Mouse (Mus musculus) liver, adult 2 months (tissue): ENCODE data around the gene Wdtc1. TPM values are rescaled to one million over a fixed set of nuclear protein-coding genes. Genes with fewer than 3 reads are reported as not detected.

Source experiments
- DNase-seq: peaks from one replicate; pipeline ENCODE4 v3.0.0-alpha.2; 2011; ENCODE audit warnings: low read depth, low spot score; ENCODE audit errors: extremely low read depth
- H3K27ac ChIP-seq: fragments of 200-500 bp; replicated peaks from 2 replicates; pipeline ENCODE4 v1.5.1; 2012; ENCODE audit warnings: low read depth, mild to moderate bottlenecking, control low read depth, inconsistent platforms, low read length; ENCODE audit not compliant: insufficient read depth
- H3K27me3 ChIP-seq: fragments of 200-500 bp; 2 replicates; pipeline ENCODE4 v1.6.1; 2012; ENCODE audit warnings: mild to moderate bottlenecking, moderate library complexity, low read length, inconsistent platforms; ENCODE audit not compliant: control insufficient read depth, insufficient read depth
- H3K36me3 ChIP-seq: fragments of 200-500 bp; 2 replicates; pipeline ENCODE4 v1.6.1; 2012; ENCODE audit warnings: low read length, inconsistent platforms; ENCODE audit not compliant: control insufficient read depth, insufficient read depth
- H3K4me1 ChIP-seq: fragments of 200-500 bp; 2 replicates; pipeline ENCODE4 v1.6.1; 2011; ENCODE audit warnings: low read length; ENCODE audit not compliant: control insufficient read depth, insufficient read depth
- H3K4me3 ChIP-seq: fragments of 200-500 bp; 2 replicates; pipeline ENCODE4 v1.5.1; 2011; ENCODE audit warnings: low read depth, mild to moderate bottlenecking, control low read depth, low read length, moderate library complexity; ENCODE audit not compliant: insufficient read depth
- H3K79me2 ChIP-seq: fragments of 200-500 bp; 2 replicates; pipeline ENCODE4 v1.6.1; 2012; ENCODE audit warnings: inconsistent platforms, mild to moderate bottlenecking, low read length, moderate library complexity; ENCODE audit not compliant: control insufficient read depth, insufficient read depth
- H3K9ac ChIP-seq: fragments of 200-500 bp; 2 replicates; pipeline ENCODE4 v1.6.1; 2012; ENCODE audit warnings: low read depth, mild to moderate bottlenecking, control low read depth, inconsistent platforms, low read length
- CTCF ChIP-seq: fragments of 200-500 bp; IDR thresholded peaks from 2 replicates; pipeline ENCODE4 v1.5.1; 2011; ENCODE audit warnings: low read depth, low read length, control low read depth
- POLR2A ChIP-seq: fragments of 200-500 bp; IDR thresholded peaks from 2 replicates; pipeline ENCODE4 v1.6.1; 2011; ENCODE audit warnings: low read length, control low read depth; ENCODE audit not compliant: insufficient read depth; ENCODE audit errors: extremely low read depth
- WGBS: fragments of 180-500 bp; shearing (Covaris S2); methylation state at CpG from one replicate; pipeline ENCODE4 v1.1.7; 2018; 5-methylcytosine and 5-hydroxymethylcytosine counted together
- polyA plus RNA-seq: library from polyadenylated mRNA; depleted of rRNA; stranded (reverse); fragments of >200 nt; gene quantifications from 2 replicates; pipeline ENCODE4 v1.2.3, GENCODE M21; 2012
- total RNA-seq: library from RNA; depleted of rRNA; stranded (reverse); fragments of >200 nt; gene quantifications from 2 replicates; pipeline ENCODE4 v1.2.3, GENCODE M21; 2014

Wdtc1 gene
- total and polyA plus RNA-seq, 2 experiments, result 20.6 to 83.3 TPM

- TF ChIP-seq POLR2A (no peak), CTCF (no peak)
- no peaks in the 10 kb centered on the region for H3K36me3 ChIP-seq
- peaks cover 5% of the 10 kb centered on the region; the same call in 1 of the 2 replicates for H3K4me1 ChIP-seq
- no peak overlapping the region for H3K4me3 ChIP-seq
- no peak overlapping the region for H3K27ac ChIP-seq
- H3K79me2 ChIP-seq, result no peaks in the 10 kb centered on the region
- no peak overlapping the region for H3K9ac ChIP-seq
- no peaks in the 10 kb centered on the region for H3K27me3 ChIP-seq
- 73% methylated on average over 3 of the region's 3 CpGs for WGBS
- DNase-seq, result no peak
Measured at GRCm38 (mm10) chr4:133285299-133285698, 68.0 kb downstream of the Wdtc1 start.

GRCm38 (mm10) chr4:133282656-133283055, 70.6 kb downstream of the Wdtc1 start:
- H3K79me2 ChIP-seq, result no peaks in the 10 kb centered on the region
- H3K36me3 ChIP-seq, result no peaks in the 10 kb centered on the region
- H3K27ac ChIP-seq, result no peak overlapping the region
- DNase-seq, result no peak
- H3K9ac ChIP-seq, result no peak overlapping the region
- no peaks in the 10 kb centered on the region for H3K27me3 ChIP-seq
- H3K4me3 ChIP-seq, result no peak overlapping the region
- H3K4me1 ChIP-seq, result peaks cover 5% of the 10 kb centered on the region; the same call in 1 of the 2 replicates
- 66% methylated on average over 4 of the region's 4 CpGs for whole genome bisulfite sequencing
- TF ChIP-seq POLR2A, result no peak
- TF ChIP-seq CTCF, result no peak

- Histone ChIP-seq H3K27me3 (no peaks in the 10 kb centered on the region), H3K79me2 (peaks cover 4% of the 10 kb centered on the region; the same call in 1 of the 2 replicates), H3K9ac (no peak overlapping the region), H3K36me3 (no peaks in the 10 kb centered on the region), H3K27ac (no peak overlapping the region), H3K4me3 (no peak overlapping the region), H3K4me1 (peaks cover 5% of the 10 kb centered on the region; the same call in 1 of the 2 replicates)
- DNase-seq, result no peak
- no peak for TF ChIP-seq CTCF
- TF ChIP-seq POLR2A, result no peak
- 72% methylated on average over 5 of the region's 5 CpGs for WGBS
Measured at GRCm38 (mm10) chr4:133281951-133282481, 71.3 kb downstream of the Wdtc1 start.

DNA sequence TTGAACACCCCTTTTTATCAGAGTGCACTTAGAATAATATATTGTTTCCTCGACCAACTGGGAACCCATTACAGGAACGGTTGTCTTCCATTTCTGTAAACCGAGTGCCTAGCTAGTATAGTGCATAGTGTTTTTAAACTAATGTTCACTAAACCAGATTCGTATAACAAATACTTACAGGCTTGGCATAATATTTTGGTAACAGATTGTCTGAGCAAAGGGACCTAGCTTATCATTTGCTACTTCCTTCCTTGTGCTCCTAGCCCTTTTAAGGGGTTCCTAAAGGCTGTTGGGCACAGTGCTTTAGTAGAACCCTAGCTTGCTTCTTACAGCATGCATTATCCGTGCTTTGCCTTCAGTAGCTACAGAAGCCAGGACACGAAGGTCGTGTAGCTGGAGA, 71.8 kb downstream of the Wdtc1 start:
- peaks cover 8% of the 10 kb centered on the region; the same call in 1 of the 2 replicates for H3K4me1 ChIP-seq
- 62% methylated on average over 7 of the region's 7 CpGs for WGBS

DNA sequence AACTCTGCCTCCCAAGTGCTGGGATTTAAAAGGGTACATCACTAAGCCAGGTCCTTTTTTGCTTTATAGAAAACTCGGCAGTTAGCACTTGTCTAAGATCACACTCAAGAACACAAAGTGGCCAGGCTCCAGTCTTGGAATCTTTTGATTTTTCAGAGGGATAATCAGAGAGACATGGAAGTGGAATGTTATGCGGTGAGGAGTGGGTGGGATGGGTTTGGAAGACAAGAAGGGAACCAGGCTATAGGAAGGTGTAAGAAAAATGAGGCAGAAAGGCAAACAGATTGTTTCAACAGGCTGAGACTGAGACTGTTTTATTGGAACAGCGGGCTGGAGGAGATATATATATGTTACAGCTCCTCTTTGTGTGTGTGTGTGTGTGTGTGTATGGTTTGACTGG, 74.8 kb downstream of the Wdtc1 start:
- DNase-seq, result no peak
- H3K79me2 ChIP-seq, result peaks cover 31% of the 10 kb centered on the region; the same call in 1 of the 2 replicates
- no peak overlapping the region for H3K4me3 ChIP-seq
- H3K4me1 ChIP-seq, result peaks cover 3% of the 10 kb centered on the region
- 86% methylated on average over 3 of the region's 3 CpGs for WGBS
- no peak overlapping the region; the same call in 1 of the 2 replicates for H3K9ac ChIP-seq
- H3K27me3 ChIP-seq, result no peaks in the 10 kb centered on the region
- no peaks in the 10 kb centered on the region for H3K36me3 ChIP-seq
- H3K27ac ChIP-seq, result peak overlapping the region; percentile 68
- no peak for TF ChIP-seq POLR2A
- no peak for TF ChIP-seq CTCF

More for the DNA sequence above, 71.8 kb downstream of the Wdtc1 start:
- no peak overlapping the region for H3K27ac ChIP-seq
- H3K36me3 ChIP-seq, result no peaks in the 10 kb centered on the region
- H3K9ac ChIP-seq, result no peak overlapping the region
- DNase-seq, result no peak
- H3K79me2 ChIP-seq, result peaks cover 8% of the 10 kb centered on the region; the same call in 1 of the 2 replicates
- H3K27me3 ChIP-seq, result no peaks in the 10 kb centered on the region
- no peak overlapping the region for H3K4me3 ChIP-seq
- no peak for TF ChIP-seq POLR2A
- TF ChIP-seq CTCF, result no peak

GRCm38 (mm10) chr4:133278067-133278466, 75.2 kb downstream of the Wdtc1 start:
- DNase-seq, result no peak
- Histone ChIP-seq H3K27ac (peak overlapping the region; percentile 68), H3K79me2 (peaks cover 33% of the 10 kb centered on the region; the same call in 1 of the 2 replicates), H3K4me3 (peak overlapping the region; percentile 91), H3K4me1 (peaks cover 3% of the 10 kb centered on the region), H3K9ac (peak overlapping the region; percentile 12; the same call in 1 of the 2 replicates), H3K27me3 (no peaks in the 10 kb centered on the region), H3K36me3 (no peaks in the 10 kb centered on the region)
- WGBS, result under 1% methylated on average over 6 of the region's 6 CpGs
- no peak for TF ChIP-seq CTCF
- TF ChIP-seq POLR2A, result no peak
